Mouse (Mus musculus) heart, postnatal 4 days (tissue): ENCODE results near the gene Ggact. TPM values are rescaled to one million over a fixed set of nuclear protein-coding genes. Genes with fewer than 3 reads are reported as not detected.

Source experiments
- DNase-seq: peaks from one replicate; pipeline ENCODE4 v3.0.0; 2021
- total RNA-seq, 2 experiments: library from RNA; stranded (reverse); gene quantifications; 2 replicates each; pipeline ENCODE4 v1.2.3; 2021

The Ggact gene
- total RNA-seq, 2 experiments from 2014 or later, result 21.0 to 23.6 TPM

GRCm38 (mm10) chr14:122900679-122901078 lies 12.9 kb downstream of the Ggact start:
- no peak for DNase-seq

GRCm38 (mm10) chr14:122898550-122898949 lies 15.0 kb downstream of the Ggact start:
- DNase-seq, result no peak

GRCm38 (mm10) chr14:122896106-122896505 lies 17.5 kb downstream of the Ggact start:
- no peak for DNase-seq

GRCm38 (mm10) chr14:122891470-122891968 lies 22.0 kb downstream of the Ggact start:
- no peak for DNase-seq

- no peak for DNase-seq
These were observed 25.1 kb downstream of the Ggact start for GRCm38 (mm10) chr14:122888480-122888872.

- no peak for DNase-seq
These were observed 25.7 kb downstream of the Ggact start for GRCm38 (mm10) chr14:122887702-122888479.

GRCm38 (mm10) chr14:122887278-122887677 lies 26.3 kb downstream of the Ggact start:
- DNase-seq, result no peak

GRCm38 (mm10) chr14:122885893-122886292 lies 27.7 kb downstream of the Ggact start:
- peak; percentile 22 for DNase-seq

- DNase-seq, result peak; percentile 20
These were observed 29.6 kb downstream of the Ggact start for GRCm38 (mm10) chr14:122883821-122884584.

- no peak for DNase-seq
These were observed 30.1 kb downstream of the Ggact start for GRCm38 (mm10) chr14:122883410-122883806.

- no peak for DNase-seq
These were observed 30.7 kb downstream of the Ggact start for GRCm38 (mm10) chr14:122882795-122883409.

GRCm38 (mm10) chr14:122882201-122882639 lies 31.3 kb downstream of the Ggact start:
- no peak for DNase-seq

- DNase-seq, result no peak
These were observed 31.9 kb downstream of the Ggact start for GRCm38 (mm10) chr14:122881699-122882098.

- DNase-seq, result no peak
These were observed 33.3 kb downstream of the Ggact start for GRCm38 (mm10) chr14:122880291-122880690.

- DNase-seq, result no peak
These were observed 35.8 kb downstream of the Ggact start for GRCm38 (mm10) chr14:122877787-122878186.

GRCm38 (mm10) chr14:122876723-122877122 lies 36.8 kb downstream of the Ggact start:
- no peak for DNase-seq

- peak; percentile 83 for DNase-seq
These were observed 37.4 kb downstream of the Ggact start for GRCm38 (mm10) chr14:122876163-122876562.

- no peak for DNase-seq
These were observed 37.9 kb downstream of the Ggact start for GRCm38 (mm10) chr14:122875636-122876035.

GRCm38 (mm10) chr14:122875056-122875455 lies 38.5 kb downstream of the Ggact start:
- no peak for DNase-seq

- no peak for DNase-seq
These were observed 40.9 kb downstream of the Ggact start for GRCm38 (mm10) chr14:122872612-122873011.

- DNase-seq, result no peak
These were observed 41.5 kb downstream of the Ggact start for GRCm38 (mm10) chr14:122871841-122872580.

- DNase-seq, result no peak
These were observed 43.7 kb downstream of the Ggact start for GRCm38 (mm10) chr14:122869831-122870230.
